Mouse (Mus musculus): ENCODE data around the gene Hspbap1. TPM values are rescaled to one million over a fixed set of nuclear protein-coding genes. Genes with fewer than 3 reads are reported as not detected.
A peak's percentile ranks its signal among the peaks of the same experiment; 100 is the strongest.

The Hspbap1 gene
- total and polyA plus RNA-seq, 3 experiments, result 7.2 to 9.6 TPM; not detected in 1

DNA sequence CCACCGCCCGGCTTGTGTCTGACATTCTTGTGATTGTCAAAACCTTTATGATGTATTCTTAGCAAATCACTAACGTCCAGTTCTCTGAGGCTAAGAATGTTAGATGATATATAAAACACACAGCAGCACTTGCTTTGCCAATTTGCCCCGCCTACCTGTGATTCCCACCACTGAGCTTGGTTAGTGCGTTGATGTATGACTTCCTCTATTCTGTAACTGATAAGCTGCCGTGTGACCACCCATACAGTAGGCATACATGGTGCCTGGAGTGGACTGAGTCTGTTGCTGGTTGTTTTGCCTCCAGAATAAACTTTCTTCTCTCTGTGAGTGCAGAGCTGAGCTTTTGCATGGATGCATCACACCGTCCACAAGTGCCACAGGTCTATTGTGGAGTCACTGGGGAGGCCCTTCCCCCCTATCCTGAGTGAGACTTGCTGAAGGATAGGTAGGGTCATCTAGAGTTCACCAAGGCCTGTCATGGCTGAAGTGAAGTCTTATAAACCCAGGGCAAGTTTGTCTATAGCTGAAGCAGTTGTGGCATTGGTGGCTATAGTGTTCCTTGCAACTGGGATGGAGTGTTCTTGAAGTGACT, 14.1 kb downstream of the Hspbap1 start:
- Histone ChIP-seq H3K79me2 (ENCODE audit: control insufficient read depth, insufficient read depth, low read length, poor library complexity) (peaks cover 2% of the 10 kb centered on the region; the same call in 1 of the 2 replicates), H3K36me3 (ENCODE audit: control insufficient read depth in 1 of 2, insufficient read depth in 2 of 2, low read length in 2 of 2) (peaks cover 0 to 17% of the 10 kb centered on the region in 2 experiments; a peak in 2 of 4 replicates), H3K4me1 (ENCODE audit: control insufficient read depth in 1 of 2, insufficient read depth in 2 of 2, low read length in 2 of 2) (peaks cover 0 to 11% of the 10 kb centered on the region in 2 experiments; a peak in 3 of 4 replicates), H3K9ac (ENCODE audit: control insufficient read depth, low read depth, low read length, poor library complexity, severe bottlenecking) (no peak overlapping the region), H3K9me3 (replicated peaks; ENCODE audit: insufficient read depth, low read length) (no peaks in the 10 kb centered on the region), H3K4me3 (ENCODE audit: control insufficient read depth in 1 of 2, insufficient read depth in 1 of 2, low read depth in 2 of 2, low read length in 2 of 2) (no peak overlapping the region), H3K27ac (ENCODE audit: control insufficient read depth, low read depth, low read length) (peak overlapping the region; percentile 22; the same call in 1 of the 2 replicates), H3K27me3 (ENCODE audit: control insufficient read depth in 1 of 2, insufficient read depth in 2 of 2, low read length in 2 of 2) (no peaks in the 10 kb centered on the region)
- TF ChIP-seq HCFC1 (IDR thresholded peaks at IDR 0.05; ENCODE audit: low read depth, low read length) (0 out of 2 replicates have a peak, but pooled peaks have one; percentile 22), MXI1 (IDR thresholded peaks at IDR 0.05; ENCODE audit: low read depth, low read length) (peak; percentile 57; the same call in 1 of the 2 replicates), EP300 (IDR thresholded peaks at IDR 0.05; ENCODE audit: low read depth in 1 of 2, low read length in 2 of 2) (peak in 1 of 2 experiments; percentile 32; a peak in 1 of 4 replicates), NELFE (IDR thresholded peaks at IDR 0.05; ENCODE audit: low read depth, low read length) (0 out of 2 replicates have a peak, but pooled peaks have one; percentile 15), USF2 (IDR thresholded peaks at IDR 0.05; ENCODE audit: borderline replicate concordance in 1 of 2, insufficient read depth in 1 of 2, low read depth in 1 of 2, low read length in 2 of 2) (peak in 1 of 2 experiments; percentile 68; a peak in 2 of 4 replicates), USF1 (IDR thresholded peaks at IDR 0.05; ENCODE audit: low read depth, low read length) (peak; percentile 92), SMC3 (IDR thresholded peaks at IDR 0.05; ENCODE audit: low read depth, low read length) (no peak), RCOR1 (IDR thresholded peaks at IDR 0.05; ENCODE audit: low read depth, low read length) (peak; percentile 22; the same call in 1 of the 2 replicates), SIN3A (IDR thresholded peaks at IDR 0.05; ENCODE audit: low read length) (0 out of 2 replicates have a peak, but pooled peaks have one; percentile 36), GATA1 (IDR thresholded peaks at IDR 0.05; ENCODE audit: low read depth, low read length) (peak; percentile 87), POLR2A (IDR thresholded peaks at IDR 0.05; ENCODE audit: control insufficient read depth in 1 of 2, insufficient read depth in 1 of 2, low read depth in 1 of 2, low read length in 2 of 2, poor library complexity in 1 of 2) (no peak), ZNF384 (IDR thresholded peaks at IDR 0.05; ENCODE audit: low read depth, low read length) (no peak), ETS1 (IDR thresholded peaks at IDR 0.05; ENCODE audit: low read depth, low read length) (0 out of 2 replicates have a peak, but pooled peaks have one; percentile 37), GABPA (IDR thresholded peaks at IDR 0.05; ENCODE audit: low read depth, low read length) (no peak), MYC (IDR thresholded peaks at IDR 0.05; ENCODE audit: low read depth, low read length) (peak; percentile 83), MAX (IDR thresholded peaks at IDR 0.05; ENCODE audit: low read length) (peak; percentile 81)
- peak; percentile 84 for DNase-seq (ENCODE audit: low read depth, low spot score)

- TF ChIP-seq JUND (IDR thresholded peaks at IDR 0.05; ENCODE audit: low read depth, low read length) (no peak), CHD2 (IDR thresholded peaks at IDR 0.05; ENCODE audit: low read length) (no peak), NELFE (IDR thresholded peaks at IDR 0.05; ENCODE audit: low read depth, low read length) (no peak), TCF12 (IDR thresholded peaks at IDR 0.05; ENCODE audit: low read depth, low read length) (no peak), SIN3A (IDR thresholded peaks at IDR 0.05; ENCODE audit: low read length) (no peak), ZKSCAN1 (IDR thresholded peaks at IDR 0.05; ENCODE audit: low read depth, low read length) (no peak), ELF1 (IDR thresholded peaks at IDR 0.05; ENCODE audit: low read depth, low read length) (no peak)
- Histone ChIP-seq H3K79me2 (ENCODE audit: control insufficient read depth, insufficient read depth, low read length, poor library complexity) (peaks cover 2% of the 10 kb centered on the region; the same call in 1 of the 2 replicates), H3K4me1 (ENCODE audit: control insufficient read depth in 1 of 2, insufficient read depth in 2 of 2, low read length in 2 of 2) (peaks cover 0 to 11% of the 10 kb centered on the region in 2 experiments; a peak in 3 of 4 replicates), H3K27me3 (ENCODE audit: control insufficient read depth in 1 of 2, insufficient read depth in 2 of 2, low read length in 2 of 2) (no peaks in the 10 kb centered on the region), H3K9me3 (replicated peaks; ENCODE audit: insufficient read depth, low read length) (no peaks in the 10 kb centered on the region), H3K27ac (ENCODE audit: control insufficient read depth, low read depth, low read length) (no peak overlapping the region), H3K9ac (ENCODE audit: control insufficient read depth, low read depth, low read length, poor library complexity, severe bottlenecking) (no peak overlapping the region), H3K36me3 (ENCODE audit: control insufficient read depth in 1 of 2, insufficient read depth in 2 of 2, low read length in 2 of 2) (peaks cover 0 to 17% of the 10 kb centered on the region in 2 experiments; a peak in 2 of 4 replicates), H3K4me3 (ENCODE audit: control insufficient read depth in 1 of 2, insufficient read depth in 1 of 2, low read depth in 2 of 2, low read length in 2 of 2) (no peak overlapping the region)
- DNase-seq (ENCODE audit: low read depth, low spot score), result no peak
These were observed 17.0 kb downstream of the Hspbap1 start for GRCm38 (mm10) chr16:35787163-35787562.

All from MEL (cell line).